Mouse (Mus musculus): ENCODE measurements around the gene Mogs.

- TF ChIP-seq POLR2A (IDR thresholded peaks at IDR 0.05; ENCODE audit: low read depth, low read length) (no peak), CTCF (IDR thresholded peaks at IDR 0.05; ENCODE audit: borderline replicate concordance, insufficient read depth, low read length) (no peak)
These were observed 22.7 kb upstream of the Mogs start for GRCm38 (mm10) chr6:83092416-83093127.
